Mouse (Mus musculus): ENCODE measurements at regions not wholly inside any gene's neighbourhood (a gene's known extent, or its start where the extent isn't known, plus 50 kb on each side); places are given as distances from the start of the nearest gene placed in this dataset.

GRCm38 (mm10) chr5:112155051-112155450 is 97.3 kb downstream of the Cryba4 start:
- intact Hi-C loops (cut with DNase I): loop anchor here (10.0 kb wide), 2 partner anchors 430 to 880 kb away; no protein-coding TSS in a partner anchor

GRCm38 (mm10) chr5:112156005-112156404 is 96.3 kb downstream of the Cryba4 start:
- intact Hi-C loops (cut with DNase I): loop anchor here (10.0 kb wide), 2 partner anchors 431 to 881 kb away; no protein-coding TSS in a partner anchor

DNA sequence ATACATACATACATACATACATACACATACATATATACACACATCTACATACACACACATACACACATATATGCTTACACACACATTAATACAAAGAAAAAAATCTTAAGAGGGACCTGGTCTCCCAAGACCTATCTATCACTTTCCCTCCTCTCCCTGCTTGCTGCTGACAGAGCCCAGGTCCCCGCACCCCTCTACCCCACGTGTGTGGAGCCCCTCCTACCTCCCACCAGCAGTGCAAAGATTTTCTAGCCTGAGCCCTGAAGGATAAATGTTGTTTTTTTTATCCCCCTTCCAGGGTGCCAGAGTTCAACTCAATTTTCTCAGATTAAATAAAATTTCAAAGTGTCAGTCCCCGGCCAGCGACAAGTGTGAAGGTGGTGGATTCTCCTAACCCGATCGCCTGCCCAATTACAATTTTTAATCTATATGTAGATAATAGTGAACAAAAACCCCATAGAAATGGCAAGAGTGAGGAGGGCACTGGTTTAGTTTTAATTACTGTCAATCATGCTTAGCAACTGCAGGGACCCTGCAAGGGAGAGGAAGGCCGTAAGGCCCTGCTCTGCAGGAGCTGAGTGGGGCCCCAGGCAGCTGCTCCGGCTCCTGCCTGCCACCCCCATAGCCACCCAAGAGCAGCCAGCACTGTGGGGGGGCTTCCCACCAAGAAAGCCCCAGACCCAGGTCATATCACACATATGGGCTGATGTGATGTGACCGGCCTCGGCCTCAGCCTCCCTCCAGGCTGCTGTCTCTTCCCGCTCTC is 85.7 kb downstream of the Cryba4 start:
- intact Hi-C loops (cut with DNase I): no loop called here

- intact Hi-C loops (cut with DNase I): no loop called here
These were observed 84.5 kb downstream of the Cryba4 start for GRCm38 (mm10) chr5:112167790-112168189.

DNA sequence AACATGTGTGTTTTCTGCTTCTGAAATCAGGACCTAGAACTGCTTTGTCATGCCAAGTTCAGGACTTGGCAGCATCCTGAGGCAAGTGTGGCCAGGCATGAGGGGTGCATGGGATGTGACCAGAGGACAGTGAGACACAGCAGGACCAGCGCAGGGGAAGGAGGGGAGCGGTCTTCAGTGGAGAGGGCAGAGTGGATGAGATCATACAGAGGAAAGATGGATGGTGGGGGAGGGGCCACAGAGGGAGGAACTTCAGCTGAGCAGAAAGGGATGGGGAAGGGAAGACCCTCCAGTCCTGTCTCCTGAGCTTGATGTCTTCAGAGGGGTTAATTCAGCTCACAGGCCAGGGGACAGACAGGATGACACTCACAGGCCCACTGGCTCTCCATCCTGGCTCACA is 81.0 kb downstream of the Cryba4 start:
- intact Hi-C loops (cut with DNase I): no loop called here

DNA sequence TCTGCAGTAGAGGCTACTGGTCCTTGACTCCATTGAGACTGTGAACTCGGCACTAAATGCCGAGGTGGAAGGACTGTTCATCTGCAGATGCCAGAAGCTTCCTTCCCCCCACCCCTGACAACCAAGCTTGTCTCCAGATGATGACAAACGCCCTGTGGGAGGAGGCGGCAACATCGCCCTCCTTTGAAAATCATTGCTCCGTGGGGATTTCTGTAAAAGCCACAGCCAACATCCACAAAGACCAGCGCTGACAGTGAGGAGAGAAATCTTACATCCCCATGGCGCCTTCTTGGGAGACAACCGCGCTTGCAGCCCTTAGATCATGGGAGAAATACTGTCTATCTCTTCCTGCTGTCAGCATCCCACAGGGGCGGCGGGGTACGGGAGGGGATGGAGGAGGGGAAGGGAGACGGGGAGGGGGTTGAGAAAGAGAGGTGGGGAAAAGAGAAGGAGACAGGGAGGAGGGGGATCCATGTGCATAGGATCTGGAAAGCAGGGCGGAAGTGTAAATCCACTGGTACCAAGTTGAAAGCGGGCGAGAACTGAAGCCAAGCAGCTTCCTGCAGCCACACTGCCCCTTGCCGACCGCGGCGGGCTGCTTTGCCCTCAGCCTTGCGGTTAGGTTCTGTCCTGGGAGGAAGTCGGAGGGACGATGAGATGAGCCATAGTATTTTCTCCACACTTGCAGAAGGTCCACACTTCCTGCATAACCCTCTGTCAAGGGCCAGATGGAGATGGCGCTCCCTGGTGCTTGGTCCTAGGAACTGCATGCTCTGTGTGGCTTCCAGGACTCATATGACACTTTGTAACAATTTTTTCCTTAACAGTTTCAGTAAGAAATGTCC is 72.9 kb downstream of the Cryba4 start:
- intact Hi-C loops (cut with DNase I): no loop called here

DNA sequence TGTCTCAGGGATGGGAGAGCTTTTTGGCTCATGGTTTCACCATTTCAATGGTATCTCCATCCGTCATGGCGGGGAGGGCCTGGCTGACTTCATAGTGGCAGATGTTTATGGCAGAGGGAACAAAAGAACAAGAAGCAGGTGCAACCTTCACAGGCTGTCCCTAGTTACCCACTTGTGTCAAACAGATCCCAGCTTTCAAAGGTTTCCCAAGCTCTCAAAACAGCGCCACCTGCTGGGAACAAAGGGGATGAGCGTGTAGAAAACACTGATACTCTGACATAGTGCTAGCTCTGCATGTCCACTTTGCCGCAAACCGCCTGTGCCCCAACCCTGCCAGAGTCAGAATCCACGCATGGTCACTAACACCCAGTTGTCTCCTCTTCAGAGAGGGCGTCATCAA is 69.5 kb downstream of the Cryba4 start:
- intact Hi-C loops (cut with DNase I): no loop called here

DNA sequence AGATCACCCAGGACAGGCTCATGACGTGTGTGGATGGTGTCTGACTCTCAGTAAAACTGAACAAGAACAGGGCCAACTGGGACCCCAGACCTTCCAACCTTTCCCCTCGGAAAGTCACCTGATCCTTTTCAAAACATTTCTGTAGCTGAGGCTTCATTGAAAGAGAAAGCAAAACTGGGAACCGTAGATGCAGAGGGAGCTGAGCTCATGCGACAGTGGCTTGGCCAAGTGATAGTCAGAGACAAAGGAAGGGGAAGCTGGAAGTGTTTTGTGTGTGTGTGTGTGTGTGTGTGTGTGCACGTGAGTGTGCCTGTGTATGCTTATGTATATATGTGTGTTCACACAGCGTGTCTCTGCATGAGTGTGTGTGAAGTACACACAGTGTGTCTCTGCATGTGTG is 56.7 kb downstream of the Cryba4 start:
- intact Hi-C loops (cut with DNase I): no loop called here
